ENCODE assay signal across 8 mouse cellular contexts in genomic region chr13:32902481-32903015, GRCm38 (mm10). TPM values are rescaled to one million over a fixed set of nuclear protein-coding genes. Genes with fewer than 3 reads are reported as not detected.
DNase-seq lines count a peak whose midpoint lies in the region; ATAC-seq and TF ChIP-seq lines count a peak whose summit lies in the region.

No protein-coding gene starts in this region.

- no peak overlapping the region for H3K9ac ChIP-seq in liver, embryonic 12.5 days
- H3K9ac ChIP-seq in neural tube, embryonic 11.5 days (ENCODE audit: low read length) = no peak overlapping the region
- no peak overlapping the region for H3K9ac ChIP-seq in stomach, postnatal 0 days (ENCODE audit: low read length)

- no peak overlapping the region for H3K4me2 ChIP-seq in liver, embryonic 12.5 days
- no peak overlapping the region for H3K4me2 ChIP-seq in neural tube, embryonic 11.5 days (ENCODE audit: low read depth)
- H3K4me2 ChIP-seq in stomach, postnatal 0 days (replicated peaks; ENCODE audit: low read depth) = no peak overlapping the region

- peak; percentile 17 to 42 for DNase-seq in CD8-positive naive resting alpha-beta T cell, adult 2 months (ENCODE audit: low read depth in 2 of 2, low spot score in 2 of 2)
- DNase-seq in brain, adult 2 months (ENCODE audit: low read depth, low spot score) = peak; percentile 83
- DNase-seq in heart, postnatal 10 days = peak; percentile 78 to 81
- DNase-seq in kidney, postnatal 25 days = peak; percentile 70 to 87
- peak; percentile 74 for DNase-seq in neural tube, embryonic 11.5 days (ENCODE audit: low spot score)
- peak; percentile 68 for DNase-seq in stomach, postnatal 0 days (ENCODE audit: low spot score)

- TF ChIP-seq CTCF in stomach, postnatal 0 days (IDR thresholded peaks at IDR 0.05; ENCODE audit: low read depth) = peak; percentile 86

- intact Hi-C loops in heart, postnatal 10 days (cut with DNase I) = loop anchor here (1.0 to 5.0 kb wide), 6 partner anchors 63 to 990 kb away; partner anchors contain the start of gene Serpinb6b

- peak; percentile 71 for ATAC-seq in erythroblast, adult 5-6 weeks (replicated peaks; ENCODE audit: low FRiP score, poor library complexity, severe bottlenecking)
- ATAC-seq in liver, embryonic 12.5 days = peak; percentile 45; the same call in 1 of the 2 replicates
- peak; percentile 75 for ATAC-seq in neural tube, embryonic 11.5 days (ENCODE audit: insufficient read depth, low FRiP score, low TSS enrichment)
- ATAC-seq in stomach, postnatal 0 days (ENCODE audit: low FRiP score, low TSS enrichment) = 0 out of 2 replicates have a peak, but pooled peaks have one; percentile 24

- no peaks in the 10 kb centered on the region for H3K36me3 ChIP-seq in liver, embryonic 12.5 days
- H3K36me3 ChIP-seq in neural tube, embryonic 11.5 days (ENCODE audit: control insufficient read depth, insufficient read depth, low read length) = no peaks in the 10 kb centered on the region
- no peaks in the 10 kb centered on the region for H3K36me3 ChIP-seq in stomach, postnatal 0 days (ENCODE audit: control insufficient read depth, insufficient read depth, low read length)

- H3K9me3 ChIP-seq in liver, embryonic 12.5 days (replicated peaks) = no peaks in the 10 kb centered on the region
- no peaks in the 10 kb centered on the region for H3K9me3 ChIP-seq in neural tube, embryonic 11.5 days (ENCODE audit: control insufficient read depth, low read length)
- no peaks in the 10 kb centered on the region for H3K9me3 ChIP-seq in stomach, postnatal 0 days (ENCODE audit: control insufficient read depth, low read length)

- no peak overlapping the region for H3K27ac ChIP-seq in liver, embryonic 12.5 days
- no peak overlapping the region for H3K27ac ChIP-seq in neural tube, embryonic 11.5 days (ENCODE audit: low read depth, low read length)
- H3K27ac ChIP-seq in stomach, postnatal 0 days (replicated peaks) = no peak overlapping the region

- H3K4me1 ChIP-seq in liver, embryonic 12.5 days = no peaks in the 10 kb centered on the region
- no peaks in the 10 kb centered on the region for H3K4me1 ChIP-seq in neural tube, embryonic 11.5 days (ENCODE audit: control insufficient read depth, insufficient read depth, low read length)
- H3K4me1 ChIP-seq in stomach, postnatal 0 days (replicated peaks; ENCODE audit: control insufficient read depth, insufficient read depth) = no peaks in the 10 kb centered on the region

- H3K4me3 ChIP-seq in liver, embryonic 12.5 days = no peak overlapping the region
- no peak overlapping the region for H3K4me3 ChIP-seq in neural tube, embryonic 11.5 days (ENCODE audit: low read depth, low read length)
- no peak overlapping the region for H3K4me3 ChIP-seq in stomach, postnatal 0 days (ENCODE audit: low read depth, low read length)

- WGBS in liver, embryonic 12.5 days (ENCODE audit: insufficient replicate concordance) = 3% methylated on average over 4 of the region's 4 CpGs
- WGBS in neural tube, embryonic 11.5 days = 18% methylated on average over 4 of the region's 4 CpGs
- WGBS in stomach, postnatal 0 days = 15% methylated on average over 4 of the region's 4 CpGs

- no peak for TF ChIP-seq EP300 in stomach, postnatal 0 days (optimal IDR thresholded peaks at IDR 0.05)

- H3K27me3 ChIP-seq in liver, embryonic 12.5 days (replicated peaks) = no peaks in the 10 kb centered on the region
- H3K27me3 ChIP-seq in neural tube, embryonic 11.5 days (ENCODE audit: control insufficient read depth, insufficient read depth, low read length) = no peaks in the 10 kb centered on the region
- no peaks in the 10 kb centered on the region for H3K27me3 ChIP-seq in stomach, postnatal 0 days (ENCODE audit: control insufficient read depth, insufficient read depth, low read length)

RNA-seq across cellular contexts. Expression of gene Serpinb1c, which starts 4.5 kb away (rescaled TPM):
- total RNA-seq in erythroblast, adult 5-6 weeks (2015; ENCODE audit: low replicate concordance) = not detected in 2 replicates
- total RNA-seq in erythroblast, adult 5-6 weeks (2017; ENCODE audit: low replicate concordance) = not detected in 2 replicates
- 1 to 10 TPM in 1 of 2 experiments, under 1 TPM in 1; 0.74 to 1.5 TPM for total RNA-seq in heart, postnatal 10 days (2021)
- 0.10 TPM in 1 of 2 replicates, not detected in the other for polyA plus RNA-seq in liver, embryonic 12.5 days (2016; fragmentation: Nextera tagmentation; extraction: Ambion mirVana)
- polyA plus RNA-seq in neural tube, embryonic 11.5 days (2014; fragmentation: Nextera tagmentation; extraction: Ambion mirVana) = not detected in 2 replicates
- polyA plus RNA-seq in stomach, postnatal 0 days (2015; fragmentation: Nextera tagmentation; extraction: Ambion mirVana) = 0.07 and 0.10 TPM in 2 replicates

RNA-seq across cellular contexts. Expression of gene Serpinb1a, which starts 51.6 kb away (rescaled TPM):
- total RNA-seq in erythroblast, adult 5-6 weeks (2015; ENCODE audit: low replicate concordance) = 141 and 144 TPM in 2 replicates
- 133 and 225 TPM in 2 replicates for total RNA-seq in erythroblast, adult 5-6 weeks (2017; ENCODE audit: low replicate concordance)
- total RNA-seq in heart, postnatal 10 days (2021) = 10 to 100 TPM in 1 of 2 experiments, 1 to 10 TPM in 1; 9.2 to 13.1 TPM
- polyA plus RNA-seq in liver, embryonic 12.5 days (2016; fragmentation: Nextera tagmentation; extraction: Ambion mirVana) = 10.5 and 11.7 TPM in 2 replicates
- polyA plus RNA-seq in neural tube, embryonic 11.5 days (2014; fragmentation: Nextera tagmentation; extraction: Ambion mirVana) = 0.69 and 1.6 TPM in 2 replicates
- 80.1 and 91.1 TPM in 2 replicates for polyA plus RNA-seq in stomach, postnatal 0 days (2015; fragmentation: Nextera tagmentation; extraction: Ambion mirVana)

Comparison
In these comparisons a context has a peak if more than half of its experiments do, and no peak if none do; other contexts are left out.
1. DNase-seq: peak in every context shown above with its lines; median percentile 83 in brain, adult 2 months; 80 in heart, postnatal 10 days; 78 in kidney, postnatal 25 days; 74 in neural tube, embryonic 11.5 days; 68 in stomach, postnatal 0 days; 30 in CD8-positive naive resting alpha-beta T cell, adult 2 months.
2. ATAC-seq: peak in every context shown above with its lines; median percentile 75 in neural tube, embryonic 11.5 days; 71 in erythroblast, adult 5-6 weeks; 45 in liver, embryonic 12.5 days; 24 in stomach, postnatal 0 days.